Mouse (Mus musculus): Measurements from ENCODE around the gene Ndufs7.
"Not testable (repeated sequence)": the region's sequence is repeated elsewhere in the genome, so short reads cannot be mapped to it uniquely, and the experiment has no call there.

Gene Ndufs7

DNA sequence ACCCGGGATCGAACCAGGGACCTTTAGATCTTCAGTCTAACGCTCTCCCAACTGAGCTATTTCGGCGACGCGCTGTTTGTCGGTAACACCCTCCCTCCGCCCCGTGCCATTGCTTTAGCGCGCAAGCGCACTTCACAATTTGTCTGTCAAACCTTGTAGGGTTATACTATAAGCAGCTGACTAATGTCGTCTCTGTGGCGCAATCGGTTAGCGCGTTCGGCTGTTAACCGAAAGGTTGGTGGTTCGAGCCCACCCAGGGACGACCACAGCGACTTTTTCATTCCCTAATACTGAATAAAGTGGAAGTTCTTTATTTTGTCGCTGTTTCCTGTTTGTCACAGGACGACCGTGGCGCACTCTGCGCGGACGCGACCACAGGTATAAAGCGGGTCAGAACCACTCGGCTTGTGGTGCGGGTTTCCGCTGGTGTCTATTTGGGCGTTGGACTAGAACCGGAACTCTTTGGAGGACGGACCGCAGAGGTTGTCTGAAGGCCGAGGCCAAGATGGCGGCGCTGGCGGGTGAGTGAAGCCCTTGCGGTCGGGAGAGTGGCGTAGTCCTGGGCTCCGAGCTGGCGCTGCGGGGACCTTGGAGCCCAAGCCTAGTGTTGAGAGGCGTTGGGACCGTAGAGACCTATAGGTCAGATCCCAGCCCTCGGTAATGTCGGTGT, at the start of gene Ndufs7:
Ndufs7 (plus strand) TSS at position 151 of the 670 bp plus-strand sequence.
- DNase-seq = peak; percentile 95

DNA sequence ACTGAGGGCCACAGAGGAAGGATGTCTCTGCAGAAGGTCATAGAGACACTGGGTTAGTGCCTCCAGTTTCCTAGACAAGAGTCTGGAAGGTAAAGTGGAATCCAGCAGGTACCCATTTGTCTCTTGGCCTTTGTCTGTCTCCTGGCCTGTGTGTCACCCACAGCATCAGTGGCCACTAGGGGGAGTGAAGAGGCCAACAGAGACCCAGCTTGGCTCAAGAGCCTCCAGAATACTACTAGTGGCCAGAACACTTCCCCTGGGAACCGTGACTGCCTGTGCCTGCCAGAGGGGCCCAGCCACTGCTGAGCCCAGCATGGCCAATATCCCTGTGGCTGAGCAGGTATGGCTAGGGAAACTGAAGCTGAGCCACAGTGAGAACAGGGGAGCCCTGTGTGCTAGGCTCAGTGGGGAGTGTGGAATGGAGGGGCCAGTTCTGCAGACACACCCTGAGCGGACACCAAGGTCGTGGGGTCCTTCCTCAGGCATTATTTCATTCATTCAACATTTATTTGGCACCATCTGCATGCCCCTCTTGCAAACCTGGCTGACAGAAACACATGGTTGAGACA, 49.4 kb upstream of the Ndufs7 start:
- DNase-seq = peak; percentile 92

DNA sequence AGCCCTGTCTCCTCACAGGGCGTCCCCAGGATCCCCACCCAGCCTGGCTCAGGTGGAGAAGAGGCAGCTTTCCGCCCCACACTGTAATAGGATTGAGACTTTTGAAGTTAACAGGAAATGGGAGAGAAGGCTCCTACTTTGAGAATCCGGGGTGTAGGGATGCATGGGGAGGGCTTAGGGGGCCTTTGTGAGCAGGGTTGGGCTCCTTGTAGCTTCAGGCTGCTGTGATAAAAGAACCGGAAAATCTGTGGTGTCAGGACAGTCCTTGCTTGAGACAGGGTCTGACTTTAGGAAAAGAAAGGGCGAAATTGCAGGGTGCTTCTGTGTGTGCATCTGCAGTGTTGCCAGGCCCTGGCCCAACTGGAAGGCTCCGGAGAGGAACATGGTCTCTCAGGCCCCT, 48.4 kb upstream of the Ndufs7 start:
- no peak for DNase-seq

DNA sequence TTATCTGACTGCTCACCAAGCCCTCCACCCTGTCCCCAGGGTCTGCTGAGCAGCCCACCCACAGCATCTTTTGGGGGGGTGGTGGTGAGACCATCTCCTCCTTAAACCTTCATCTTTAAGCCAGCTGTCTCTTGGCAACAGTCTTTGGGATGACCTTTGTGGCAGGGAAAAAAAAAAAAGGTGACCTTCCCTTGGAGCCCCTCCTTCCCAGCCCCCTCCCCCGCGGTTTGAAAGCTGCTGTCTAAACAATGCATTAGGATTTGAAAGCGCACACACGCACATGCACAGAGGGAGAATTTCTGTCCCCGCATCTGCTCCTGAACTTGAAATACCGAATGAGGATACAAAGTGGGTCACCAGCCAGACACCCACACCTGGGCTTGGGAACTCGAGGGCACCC, 44.9 kb upstream of the Ndufs7 start:
- no peak for DNase-seq

DNA sequence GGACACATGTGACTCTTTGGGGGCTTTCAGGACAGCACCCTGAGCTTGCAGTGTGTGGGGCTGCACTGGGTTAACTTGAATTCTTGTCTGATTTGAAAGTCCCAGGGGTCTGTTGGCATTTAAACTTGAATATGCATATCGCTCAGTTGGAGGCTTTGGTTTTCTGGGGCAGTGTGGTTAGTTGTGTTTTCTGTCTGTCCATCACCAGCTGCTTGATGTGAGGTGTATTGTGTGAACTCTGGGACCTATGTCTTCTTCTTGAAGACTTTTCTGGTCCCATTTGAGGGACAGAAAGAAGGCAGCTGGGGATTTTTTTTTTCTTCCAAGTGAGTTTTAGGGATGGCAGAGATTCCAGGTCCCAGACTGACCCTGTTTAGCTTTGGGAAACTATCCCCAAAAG, 41.7 kb upstream of the Ndufs7 start:
- DNase-seq = no peak

DNA sequence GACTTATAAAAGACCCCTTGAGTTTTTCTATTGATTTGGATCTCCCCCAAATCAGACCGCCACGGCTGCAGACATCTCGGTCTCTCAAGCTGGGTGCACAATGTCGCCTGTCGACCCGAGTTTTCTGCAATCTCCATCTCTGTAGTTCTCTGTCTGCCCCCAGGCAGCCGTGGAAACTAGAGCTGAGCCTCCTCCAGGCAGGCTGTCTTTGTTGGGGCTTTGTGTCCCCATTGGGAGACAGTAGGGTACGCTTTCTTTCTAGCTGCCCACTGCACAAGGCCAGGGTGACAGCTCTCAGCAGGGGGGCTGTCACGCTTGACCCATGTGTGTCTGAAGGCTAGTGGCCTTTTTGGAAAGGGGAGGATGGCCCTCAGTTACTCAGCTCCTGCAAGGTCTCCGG, 41.2 kb upstream of the Ndufs7 start:
- DNase-seq = no peak

DNA sequence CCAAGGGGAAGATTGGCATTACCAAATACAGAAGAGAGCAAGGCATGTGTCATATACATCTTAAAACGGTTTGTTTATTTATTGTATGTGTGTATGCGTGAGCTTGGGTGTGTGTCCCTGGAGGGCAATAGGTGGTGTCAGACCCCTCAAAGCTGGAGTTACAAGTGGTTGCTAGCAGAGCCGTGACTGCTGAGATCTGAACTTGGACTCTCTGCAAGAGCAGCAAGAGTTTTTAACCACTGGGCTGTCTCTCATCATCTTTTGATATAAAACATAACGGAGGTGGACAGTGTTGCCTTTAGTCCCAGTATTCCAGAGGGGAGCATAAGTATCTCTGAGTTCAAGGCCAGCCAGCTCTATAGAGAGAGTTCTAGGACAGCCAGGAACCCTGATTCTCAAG, 40.7 kb upstream of the Ndufs7 start:
- no peak for DNase-seq

DNA sequence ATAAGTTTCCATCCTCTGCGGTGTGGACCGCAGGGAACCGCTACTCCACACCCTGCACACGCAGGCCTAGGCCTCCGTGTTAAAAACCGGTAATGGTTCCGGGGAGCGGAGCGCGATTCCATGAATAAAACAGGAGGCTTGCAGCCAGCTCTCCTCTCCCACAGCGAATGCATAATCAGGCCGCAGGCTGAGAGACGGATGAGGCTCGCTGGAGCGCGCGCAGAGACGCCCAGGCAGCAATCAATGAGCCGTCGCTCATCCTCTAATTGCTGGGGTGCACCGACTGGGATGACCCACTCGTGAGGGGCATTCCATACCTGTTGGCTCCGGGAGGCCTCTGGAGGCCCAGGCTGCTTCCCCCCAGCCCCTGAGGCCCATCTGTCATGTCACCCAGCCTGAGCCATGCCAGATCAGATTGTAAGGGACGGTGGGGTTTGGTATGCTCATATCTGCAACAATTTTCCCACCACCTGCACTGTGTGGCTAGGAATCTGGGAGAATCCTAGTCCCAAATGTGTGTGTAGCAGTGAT, 40.0 kb upstream of the Ndufs7 start:
- no peak for DNase-seq

DNA sequence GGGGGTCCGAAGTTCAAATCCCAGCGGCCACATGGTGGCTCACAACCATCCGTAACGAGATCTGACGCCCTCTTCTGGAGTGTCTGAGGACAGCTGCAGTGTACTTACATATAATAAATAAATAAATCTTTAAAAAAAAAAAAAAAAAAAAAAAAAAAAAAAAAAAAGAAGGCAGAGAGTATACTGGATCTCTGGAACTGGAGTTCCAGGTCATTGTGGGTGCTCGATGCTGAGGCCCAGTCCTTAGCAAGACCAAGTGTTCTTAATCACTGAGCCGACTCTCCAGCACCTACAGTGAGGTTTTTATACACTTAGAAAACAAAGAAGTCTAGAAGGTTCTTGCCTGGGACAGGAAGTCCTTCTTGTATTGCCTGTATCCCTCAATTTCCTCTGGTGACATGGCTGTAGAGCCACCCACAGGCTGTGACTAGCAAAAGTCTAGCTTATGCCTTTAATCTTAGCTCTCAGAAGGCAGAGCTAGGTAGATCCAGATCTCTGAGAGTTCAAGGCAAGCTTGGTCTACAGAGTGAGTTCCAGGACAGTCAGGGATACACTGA, 37.3 kb upstream of the Ndufs7 start:
- DNase-seq = not testable (repeated sequence)

DNA sequence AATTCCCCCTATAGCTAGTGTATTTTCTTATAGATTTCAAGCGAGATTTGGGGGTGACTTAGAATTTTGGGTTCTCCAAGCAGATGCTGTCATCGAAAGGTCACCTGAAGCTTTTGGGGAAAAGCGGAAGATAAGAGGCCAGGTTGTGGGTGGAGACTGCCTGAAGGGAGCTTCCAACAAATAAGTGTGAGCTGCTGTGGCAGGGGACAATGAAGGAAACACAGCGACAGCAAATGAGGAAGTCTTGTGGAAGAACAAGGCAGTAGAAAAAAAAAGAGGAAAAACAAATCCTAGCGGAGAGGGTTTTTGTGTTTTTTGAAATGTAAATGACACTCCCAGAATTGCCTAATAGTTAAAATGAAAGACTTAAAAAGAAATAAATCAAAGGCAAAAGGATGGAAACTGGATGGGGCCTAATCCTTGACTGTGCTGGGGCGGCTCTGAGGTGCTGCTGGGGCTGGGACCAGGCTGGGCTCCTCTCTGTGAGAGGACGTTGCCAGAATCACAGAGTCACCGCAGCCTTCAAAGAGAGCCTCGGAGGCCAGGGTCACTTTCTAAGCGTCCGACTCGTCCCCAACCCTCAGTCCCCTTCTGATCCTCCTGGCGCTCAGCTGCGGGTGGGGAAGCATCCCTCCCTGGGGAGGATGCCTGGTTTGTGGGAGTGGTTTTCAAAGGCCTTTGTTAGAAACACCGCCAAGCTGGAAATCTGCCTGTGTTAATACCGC, 33.7 kb upstream of the Ndufs7 start:
- DNase-seq = no peak

DNA sequence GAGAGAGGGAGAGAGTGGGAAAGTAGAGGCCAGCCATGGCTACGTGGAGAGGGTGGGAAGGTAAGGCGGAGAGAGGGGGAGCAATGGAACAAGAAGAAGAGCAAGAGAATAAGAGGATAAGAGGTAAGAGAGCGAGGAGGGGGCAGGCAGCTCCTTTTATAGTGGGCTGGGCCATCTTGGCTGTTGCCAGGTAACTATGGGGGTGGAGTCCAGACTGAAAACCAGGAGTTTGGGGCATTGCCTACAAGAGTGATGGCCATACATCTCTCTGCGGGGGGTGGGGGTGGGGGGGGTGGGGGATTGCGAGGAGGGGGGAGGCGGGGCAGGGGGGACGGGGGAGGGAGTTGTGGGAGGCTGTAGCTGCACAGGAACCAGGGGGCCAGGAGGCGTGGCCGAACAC, 28.2 kb upstream of the Ndufs7 start:
- DNase-seq = no peak

DNA sequence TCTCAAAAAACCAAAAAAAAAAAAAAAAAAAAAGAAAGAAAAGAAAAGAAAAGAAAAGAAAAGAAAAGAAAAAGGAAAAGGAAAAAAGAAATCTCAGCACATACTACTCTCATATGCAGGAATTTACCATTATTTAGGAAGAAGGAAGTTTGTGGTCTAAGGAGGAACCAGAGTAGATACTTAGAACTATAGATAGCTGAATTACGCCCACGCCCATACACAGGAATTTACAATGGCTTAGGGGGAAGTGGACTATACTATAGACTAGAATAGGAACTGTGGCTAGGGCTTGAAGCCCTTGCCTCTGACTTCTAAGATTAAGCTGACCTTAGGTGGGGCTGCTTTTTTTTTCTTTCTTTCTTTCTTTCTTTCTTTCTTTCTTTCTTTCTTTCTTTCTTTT, 25.8 kb upstream of the Ndufs7 start:
- not testable (repeated sequence) for DNase-seq

DNA sequence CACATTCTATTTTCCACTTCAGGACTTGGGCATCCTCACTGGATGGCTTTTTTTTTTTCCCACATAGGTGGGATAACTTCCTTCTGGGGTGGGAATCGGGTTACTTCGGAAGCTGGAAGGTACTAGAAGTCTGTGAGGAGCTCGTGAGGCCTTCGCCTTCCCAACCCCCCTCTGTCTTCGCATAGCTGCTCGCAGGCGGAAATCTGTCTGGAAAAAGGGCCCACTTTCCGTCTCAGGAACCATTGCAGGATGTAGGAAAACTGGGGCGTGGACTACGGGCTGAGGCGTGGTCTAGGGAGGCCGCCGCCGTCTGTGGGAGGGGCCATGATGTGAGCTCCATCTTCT, 22.9 kb upstream of the Ndufs7 start:
- DNase-seq = no peak

DNA sequence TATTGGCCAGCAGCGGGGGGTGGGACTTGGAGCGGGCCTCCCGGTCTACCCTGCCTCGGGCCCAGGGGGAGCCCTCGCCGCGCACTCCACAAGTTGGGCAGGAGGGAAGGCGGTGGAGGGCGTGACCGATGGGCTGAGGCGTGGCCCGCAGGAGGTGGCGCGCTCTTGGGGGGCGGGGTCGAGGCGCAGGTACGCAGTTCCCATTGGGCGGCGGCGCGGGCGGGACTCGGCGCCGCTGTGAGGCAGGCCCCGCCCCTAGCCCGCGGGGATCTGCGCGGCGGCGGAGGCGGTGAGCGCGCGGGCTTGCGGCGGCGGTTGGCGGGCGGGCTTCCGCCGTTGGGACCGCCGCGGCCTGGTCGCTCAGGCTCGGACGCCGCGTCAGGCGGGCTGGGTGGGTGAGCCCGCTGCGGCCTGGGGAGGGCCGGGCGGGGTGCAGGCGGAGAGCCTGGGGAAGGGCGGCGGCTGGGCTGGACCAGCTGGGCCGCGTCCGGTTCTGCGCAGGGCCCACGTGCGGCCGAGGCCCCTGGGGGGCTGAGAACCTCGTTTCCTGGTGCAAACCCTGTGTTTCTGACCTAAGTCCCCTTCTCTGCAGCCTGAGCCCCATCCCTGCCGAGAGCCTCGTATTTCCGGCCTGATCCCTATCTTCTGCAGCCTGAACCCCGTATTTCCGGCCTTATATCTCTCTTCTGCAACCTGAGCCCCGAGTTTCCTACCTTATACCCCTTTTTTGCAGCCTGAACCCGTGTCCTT, 22.3 kb upstream of the Ndufs7 start, which contains the start of gene Mum1:
Mum1 (plus strand) TSS at position 19 of the 750 bp plus-strand sequence.
- peak; percentile 100 for DNase-seq

DNA sequence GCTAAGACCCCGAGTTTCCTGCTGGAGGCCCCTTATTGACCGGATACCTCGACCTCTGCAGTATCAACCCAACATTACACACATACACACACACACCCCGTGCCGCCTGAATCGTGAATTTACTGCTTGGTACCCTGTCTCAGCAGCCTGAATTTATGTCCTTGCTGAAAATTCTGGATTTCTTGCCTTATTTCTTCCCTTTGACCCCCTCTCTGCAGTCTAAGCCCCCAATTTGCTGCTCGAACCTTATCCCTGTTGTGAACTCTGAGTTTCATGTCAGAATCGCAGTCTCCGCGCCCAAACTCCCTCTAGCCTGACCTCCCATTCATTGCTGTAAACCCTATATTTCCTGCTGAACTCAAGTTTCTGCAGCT, 21.8 kb upstream of the Ndufs7 start:
- no peak for DNase-seq

DNA sequence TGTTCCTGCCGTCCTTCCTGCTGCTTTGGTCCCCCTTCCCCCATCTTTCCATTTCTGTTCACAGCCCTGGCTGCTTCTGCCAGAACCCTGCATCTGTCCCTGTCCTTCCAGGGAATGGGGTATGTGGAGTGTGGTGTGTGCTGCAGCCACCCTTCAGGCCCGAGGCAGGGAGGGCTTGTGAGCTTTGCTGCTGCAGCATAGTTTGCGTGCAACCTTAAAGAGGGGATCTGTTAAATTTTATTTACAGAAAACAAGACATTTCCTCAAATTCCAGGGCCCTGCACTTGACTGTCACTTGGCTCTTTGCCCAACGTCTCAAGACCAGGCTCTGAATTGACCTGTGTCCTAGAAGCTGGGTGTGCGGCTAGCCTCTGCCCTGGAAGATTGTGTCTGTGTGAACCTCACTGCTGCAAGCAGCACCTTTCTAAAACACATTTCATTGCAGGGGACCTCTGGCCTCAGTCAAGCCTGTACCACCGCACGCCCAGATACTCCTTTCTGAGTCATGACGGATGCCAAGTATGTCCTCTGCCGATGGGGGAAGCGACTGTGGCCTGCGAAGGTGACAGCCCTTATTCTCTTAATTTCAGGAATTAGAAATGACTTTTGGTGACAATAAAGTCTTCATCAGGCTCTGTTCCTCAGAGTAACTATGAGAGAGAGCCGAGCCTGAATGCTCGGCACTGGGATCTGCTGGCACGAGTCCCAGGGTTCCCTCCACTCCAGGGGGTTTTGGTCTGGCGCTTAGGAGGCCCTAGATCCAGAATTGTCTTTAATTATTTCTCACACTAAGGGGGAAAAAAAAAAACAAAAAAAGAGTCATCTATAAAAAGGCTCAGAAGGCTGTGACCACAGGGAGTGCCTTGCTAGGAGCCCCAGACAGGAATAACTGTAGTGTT, 20.8 kb upstream of the Ndufs7 start:
- DNase-seq = peak; percentile 58

DNA sequence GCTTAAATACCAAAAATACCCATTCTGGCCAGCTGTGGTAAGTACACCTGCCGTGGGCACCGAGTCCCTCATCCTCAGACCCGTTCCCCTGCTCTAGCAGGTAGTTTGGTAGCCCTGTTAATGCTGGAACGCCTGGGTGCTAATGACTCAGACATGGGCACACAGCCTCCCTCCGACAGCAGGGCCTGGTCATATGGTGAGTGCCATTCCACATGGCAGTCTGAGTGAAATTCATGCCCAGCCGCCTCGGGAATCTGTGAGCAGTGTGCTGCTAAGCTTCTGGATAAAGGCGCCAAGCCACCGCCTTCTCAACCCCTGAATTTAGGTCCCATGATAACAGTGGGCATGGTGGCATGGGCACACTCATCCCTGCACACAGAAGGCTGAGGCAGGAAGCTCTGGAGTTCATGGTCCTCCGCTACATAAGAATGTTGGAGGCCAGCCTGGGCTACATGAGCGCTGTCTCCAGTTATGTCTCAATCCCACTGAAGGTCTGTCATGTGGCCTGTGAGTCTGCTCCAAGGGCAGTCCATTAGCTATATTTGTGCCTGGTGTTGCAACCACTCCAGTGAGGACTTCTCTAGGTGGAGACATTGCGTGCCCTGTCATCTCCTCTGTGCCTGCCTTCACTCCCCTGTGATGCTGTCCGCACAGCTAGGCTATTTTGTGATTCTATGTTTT, 12.6 kb upstream of the Ndufs7 start:
- no peak for DNase-seq

DNA sequence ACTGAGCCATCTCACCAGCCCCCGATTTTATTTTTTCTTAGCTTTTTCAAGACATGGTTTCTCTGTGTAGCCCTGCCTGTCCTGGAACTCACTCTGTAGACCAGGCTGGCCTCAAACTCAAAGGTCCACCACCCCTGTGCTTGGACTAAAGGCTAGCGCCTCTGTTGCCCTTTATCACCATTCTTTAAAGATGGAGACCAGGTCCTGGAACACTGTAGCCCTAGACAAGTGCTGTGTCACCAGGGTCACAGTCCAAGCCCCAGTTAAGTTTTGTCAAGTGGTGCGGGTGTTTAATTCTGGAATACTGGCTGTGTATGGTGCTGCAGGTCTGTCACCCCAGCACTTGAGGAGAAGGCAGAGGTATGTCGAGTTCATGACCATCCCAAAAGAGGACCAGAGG, 11.9 kb upstream of the Ndufs7 start:
- no peak for DNase-seq

DNA sequence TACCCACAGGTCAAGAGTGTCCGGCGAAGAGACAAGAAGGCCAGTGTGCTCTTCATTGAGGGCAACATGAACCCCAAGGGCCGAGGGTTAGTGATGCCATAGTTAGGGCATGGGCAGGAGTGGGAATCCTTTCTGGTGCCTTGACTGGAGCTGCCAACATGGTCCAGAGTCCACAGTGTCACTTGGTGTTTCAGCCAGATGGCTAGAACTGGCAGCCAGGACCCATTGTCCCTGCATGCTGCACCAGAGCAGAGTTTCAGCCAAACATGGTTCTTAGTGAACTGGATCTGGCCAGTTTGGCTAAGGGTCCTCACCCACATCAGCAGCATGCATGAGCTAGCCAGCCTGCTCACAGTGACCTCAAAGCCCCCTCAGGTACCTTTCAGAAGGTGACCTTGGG, 10.6 kb upstream of the Ndufs7 start:
- DNase-seq = no peak

DNA sequence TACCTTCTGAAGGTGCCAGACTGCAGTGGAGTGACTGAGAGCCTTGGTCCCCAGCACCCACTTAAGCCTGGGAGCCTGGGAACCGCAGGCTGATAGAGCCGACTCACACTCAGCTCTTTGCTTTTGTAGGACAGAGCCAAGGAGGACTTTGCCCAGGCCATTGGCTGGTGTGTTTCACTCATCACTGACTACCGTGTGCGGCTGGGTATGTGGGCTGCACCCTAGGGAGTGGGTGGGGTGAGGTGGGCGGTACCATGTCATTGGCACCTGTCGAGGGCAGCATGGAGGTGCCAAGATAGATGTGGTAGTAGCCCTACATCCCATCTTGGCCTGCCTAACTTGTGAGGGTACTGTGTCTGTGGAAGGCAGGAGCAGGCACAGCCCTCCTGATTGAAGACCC, 9.1 kb upstream of the Ndufs7 start:
- no peak for DNase-seq

DNA sequence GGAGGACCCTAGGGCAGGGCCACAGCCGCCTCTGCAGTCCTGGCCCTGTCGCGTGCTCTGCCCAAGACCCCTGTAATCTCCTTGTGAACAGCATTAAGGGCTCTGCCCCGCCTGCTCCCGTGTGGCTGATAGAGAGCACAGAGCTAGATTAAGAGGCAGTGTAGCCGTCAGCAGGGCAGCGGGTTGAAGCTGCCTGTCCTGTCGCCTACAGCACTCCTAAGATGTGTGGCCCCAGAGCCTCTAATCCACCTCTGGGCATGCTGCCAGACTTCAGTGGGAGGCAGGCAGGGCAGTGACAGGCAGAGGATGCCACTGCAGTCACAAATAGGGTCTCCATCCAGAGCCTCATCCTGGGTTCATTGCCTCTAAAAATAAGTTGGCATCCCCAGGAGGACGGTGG, 6.8 kb upstream of the Ndufs7 start:
- no peak for DNase-seq

Data from kidney, postnatal 10 days (tissue).